Mouse (Mus musculus): Measurements from ENCODE around the gene Ints1.

GRCm38 (mm10) chr5:139736504-139736940 lies 39.0 kb downstream of the Ints1 start:
- TF ChIP-seq CTCF (IDR thresholded peaks at IDR 0.05; ENCODE audit: extremely low read depth, insufficient read depth, insufficient read length, insufficient replicate concordance) (no peak), POLR2A (IDR thresholded peaks at IDR 0.05; ENCODE audit: low read depth, low read length) (no peak)

All from spleen, adult 2 months (tissue).